Mouse (Mus musculus) thymus, postnatal 14 days (tissue): ENCODE data around the gene Top1.

Experiments used
- DNase-seq: peaks from one replicate; pipeline ENCODE4 v3.0.0; 2021

Top1 gene

DNA sequence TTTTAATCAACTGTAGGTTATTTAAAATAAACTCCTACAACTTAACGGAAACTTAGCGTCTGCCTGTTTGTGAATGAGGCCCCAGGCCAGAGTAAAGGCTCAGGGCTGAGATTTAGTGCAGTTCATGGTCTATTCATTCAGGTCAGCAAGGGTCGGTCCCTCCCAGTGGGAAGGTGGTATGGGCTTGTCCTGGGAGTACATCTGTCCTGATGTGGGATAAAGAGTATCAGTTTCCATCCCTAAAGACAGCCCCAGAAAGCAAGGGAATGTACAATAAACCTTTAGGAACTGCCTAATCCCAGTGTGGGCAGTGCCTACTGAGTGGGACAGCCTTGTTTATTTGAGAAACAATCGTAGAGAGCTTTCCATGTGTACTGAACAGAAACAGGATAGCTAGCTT lies 77.0 kb downstream of the Top1 start:
- DNase-seq: no peak

DNA sequence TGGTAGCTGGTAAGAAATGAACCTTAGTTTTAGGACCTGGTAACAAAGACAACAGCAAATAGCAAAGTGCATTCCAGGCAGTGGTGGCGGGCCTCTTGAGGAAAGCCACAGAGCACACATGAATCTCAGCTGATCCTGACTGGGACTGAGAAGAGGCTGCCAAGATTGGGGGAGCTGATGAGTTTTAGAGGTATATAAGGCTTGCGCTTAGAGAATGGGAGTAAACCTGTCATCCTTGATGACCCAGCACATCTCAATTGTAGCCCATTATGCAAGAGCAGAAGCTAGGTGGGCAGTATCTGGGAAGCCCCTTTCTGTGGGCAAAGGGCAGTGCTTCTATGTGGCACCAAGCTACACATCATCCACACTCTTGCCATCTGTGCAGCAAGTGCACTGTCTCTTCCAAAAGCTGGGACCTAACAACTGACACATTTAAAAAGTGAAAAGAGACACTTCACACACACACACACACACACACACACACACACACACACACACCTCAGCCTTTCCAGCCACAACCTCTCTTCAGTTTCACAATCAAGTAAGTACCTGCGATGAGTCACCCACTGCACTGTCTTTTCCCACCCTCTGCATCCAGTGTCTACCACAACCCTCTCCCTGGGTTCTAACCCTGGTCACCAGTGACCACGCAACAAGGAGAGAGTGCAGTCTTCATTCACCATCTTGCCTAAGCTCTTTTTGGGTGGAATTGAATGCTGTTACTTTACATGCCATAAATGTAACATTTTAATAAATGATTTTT lies 78.1 kb downstream of the Top1 start:
- no peak for DNase-seq

DNA sequence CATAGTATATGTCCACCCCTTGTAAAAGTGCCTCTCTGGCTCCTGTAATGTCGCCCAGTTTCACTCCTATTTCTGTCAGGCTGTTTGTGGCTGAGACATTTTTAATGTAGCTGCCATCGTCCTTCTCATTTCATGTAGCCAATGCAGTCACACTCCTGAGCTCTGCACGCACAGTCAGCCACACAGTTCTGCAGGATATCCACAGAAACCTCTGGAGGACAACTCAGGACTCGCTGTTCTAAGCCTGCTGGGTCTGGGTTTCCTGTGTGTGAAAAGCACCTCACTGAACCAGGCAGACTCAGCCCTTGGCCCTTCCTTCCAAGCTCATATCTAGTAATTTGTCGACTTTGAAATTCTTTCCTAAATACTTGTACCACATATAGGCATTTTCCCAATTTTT lies 78.8 kb downstream of the Top1 start:
- DNase-seq: no peak

DNA sequence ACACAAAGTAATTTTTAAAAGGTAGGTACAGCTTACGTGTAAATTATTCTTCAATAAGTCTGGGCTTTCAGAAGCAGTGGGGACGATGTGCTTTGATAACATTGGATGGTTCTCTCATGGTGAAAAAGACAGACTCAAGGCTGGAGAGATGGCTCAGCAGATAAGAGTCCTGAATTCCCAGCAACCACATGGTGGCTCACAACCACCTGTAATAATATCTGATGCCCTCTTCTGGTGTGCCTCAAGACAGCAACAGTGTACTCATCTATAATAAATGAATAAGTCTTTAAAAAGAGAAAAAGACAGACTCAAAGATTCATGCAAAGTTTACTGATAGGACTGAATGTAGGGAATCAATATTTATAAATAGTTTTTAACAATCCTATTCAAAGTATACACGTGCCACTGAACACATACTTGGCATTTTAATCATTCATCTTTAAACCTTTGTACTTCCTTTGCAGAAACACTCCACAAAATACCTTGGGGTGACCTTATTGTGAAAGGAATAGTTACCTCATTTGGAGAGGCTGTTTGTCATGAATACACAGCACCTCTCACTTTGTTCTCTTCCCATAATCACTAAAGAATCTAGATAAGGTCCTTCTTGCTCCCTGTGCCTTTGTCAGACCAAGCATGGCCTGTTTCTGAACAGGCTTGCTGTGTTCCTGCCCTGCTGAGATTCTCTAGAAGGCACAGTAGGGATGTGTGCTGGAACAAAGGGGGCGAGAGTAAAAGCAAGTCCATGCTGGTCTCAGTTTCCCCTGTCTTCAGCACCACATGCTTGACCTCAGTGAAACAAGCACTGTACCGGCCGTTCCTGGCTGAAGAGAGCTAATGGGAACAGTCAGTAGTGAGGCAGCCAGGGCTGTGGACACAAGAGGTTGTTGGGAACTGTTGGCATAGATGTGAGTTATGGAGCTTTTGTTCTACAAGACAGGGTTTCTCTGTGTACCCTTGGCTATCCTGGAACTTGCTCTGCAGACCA lies 80.5 kb downstream of the Top1 start:
- no peak for DNase-seq

DNA sequence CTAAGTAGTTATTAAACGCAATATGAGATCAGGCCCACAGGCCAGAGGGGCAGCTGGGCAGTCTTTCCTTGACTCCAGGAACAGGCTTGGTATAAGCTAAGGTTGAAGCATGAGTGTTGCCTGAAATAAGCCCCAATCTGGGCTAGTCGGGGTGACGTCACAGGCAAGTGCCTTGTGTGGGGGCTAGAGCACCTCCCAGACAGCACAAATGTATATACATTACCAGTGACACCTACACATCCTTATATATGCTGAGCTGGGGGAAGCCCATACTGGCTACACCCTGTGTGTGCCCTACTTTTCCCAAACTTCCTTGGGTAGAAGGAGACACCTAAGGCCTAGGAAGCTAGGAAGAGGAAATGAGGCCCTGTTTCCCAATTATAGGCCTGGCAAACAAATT lies 83.3 kb downstream of the Top1 start:
- no peak for DNase-seq

DNA sequence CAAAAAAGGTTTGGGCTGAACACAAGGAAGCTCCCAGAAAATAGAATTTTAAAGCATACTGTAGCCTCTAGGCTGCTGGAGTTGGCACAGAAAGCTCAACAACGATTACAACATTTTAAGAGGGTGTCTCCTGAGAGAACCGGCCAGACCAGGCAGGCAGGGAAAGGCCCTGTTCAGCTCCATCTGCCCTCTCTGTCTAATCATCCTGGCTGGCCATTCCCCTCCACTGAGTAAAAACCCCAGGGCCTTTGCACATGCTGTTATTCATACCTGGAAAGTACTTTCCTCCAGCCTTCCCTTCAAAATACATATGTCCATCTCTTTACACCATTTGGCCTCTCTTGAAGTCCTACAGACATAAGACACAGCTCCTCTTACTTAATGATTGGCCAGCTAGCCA lies 83.7 kb downstream of the Top1 start:
- no peak for DNase-seq

DNA sequence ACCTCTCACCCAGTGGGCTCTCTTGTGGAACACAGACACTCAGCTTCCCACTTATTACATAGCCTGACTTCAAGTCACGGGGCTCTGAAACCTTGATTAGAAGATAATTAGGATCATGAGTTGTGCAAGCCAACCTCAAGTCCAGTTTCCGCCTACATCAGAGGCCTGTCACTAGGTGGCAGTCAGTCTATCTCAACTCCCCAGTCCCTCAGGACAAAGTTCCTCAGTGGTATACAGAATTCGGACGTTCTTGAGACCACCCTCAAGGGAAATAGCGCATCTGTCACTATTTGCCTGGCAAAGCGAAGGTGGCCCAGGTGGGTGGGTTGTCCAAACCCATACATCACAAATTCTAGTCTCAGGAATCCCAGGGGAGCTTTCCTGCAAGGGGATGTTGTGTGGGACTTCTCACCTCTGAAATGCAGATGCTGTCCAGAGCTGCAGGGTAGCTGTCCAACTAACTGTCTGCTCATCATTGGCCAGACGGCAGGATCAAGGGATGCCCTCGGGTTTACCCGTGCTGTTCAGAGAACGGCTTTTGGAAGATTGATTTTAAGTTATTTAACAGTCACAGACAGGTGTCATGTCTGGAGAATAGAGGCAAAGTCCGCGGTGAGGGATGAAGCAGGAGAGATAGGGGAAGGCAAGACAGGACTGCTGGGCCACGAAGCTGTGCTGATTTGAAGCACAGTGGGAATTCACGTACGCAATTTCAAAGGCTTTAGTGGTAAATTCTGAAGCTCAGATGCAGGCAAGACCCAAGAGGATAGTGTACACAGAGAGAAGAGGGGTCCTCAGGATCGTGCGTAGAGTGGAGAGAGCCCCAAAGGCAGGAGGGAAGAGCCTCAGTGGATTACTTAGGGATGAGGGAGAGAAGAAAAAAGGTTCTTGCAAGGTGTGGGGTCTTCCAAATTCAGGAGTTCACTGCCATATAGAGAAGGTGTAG lies 84.4 kb downstream of the Top1 start:
- peak; percentile 43 for DNase-seq

DNA sequence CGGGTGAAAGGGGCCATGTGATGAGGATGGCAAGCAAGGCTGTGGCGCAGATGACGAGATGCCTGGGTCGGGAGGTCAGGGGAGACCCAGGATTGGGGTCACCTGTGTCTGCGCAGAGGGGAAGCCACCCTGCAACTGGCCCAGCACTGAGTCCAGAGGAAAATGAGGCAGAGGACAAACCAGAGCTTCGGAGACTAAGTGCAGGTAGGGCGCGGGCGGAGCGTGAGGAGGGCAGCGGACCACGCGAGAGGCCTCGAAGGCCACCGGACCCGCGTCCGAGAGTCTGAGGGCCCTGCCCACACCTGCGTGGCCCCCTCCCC lies 85.1 kb downstream of the Top1 start:
- no peak for DNase-seq

DNA sequence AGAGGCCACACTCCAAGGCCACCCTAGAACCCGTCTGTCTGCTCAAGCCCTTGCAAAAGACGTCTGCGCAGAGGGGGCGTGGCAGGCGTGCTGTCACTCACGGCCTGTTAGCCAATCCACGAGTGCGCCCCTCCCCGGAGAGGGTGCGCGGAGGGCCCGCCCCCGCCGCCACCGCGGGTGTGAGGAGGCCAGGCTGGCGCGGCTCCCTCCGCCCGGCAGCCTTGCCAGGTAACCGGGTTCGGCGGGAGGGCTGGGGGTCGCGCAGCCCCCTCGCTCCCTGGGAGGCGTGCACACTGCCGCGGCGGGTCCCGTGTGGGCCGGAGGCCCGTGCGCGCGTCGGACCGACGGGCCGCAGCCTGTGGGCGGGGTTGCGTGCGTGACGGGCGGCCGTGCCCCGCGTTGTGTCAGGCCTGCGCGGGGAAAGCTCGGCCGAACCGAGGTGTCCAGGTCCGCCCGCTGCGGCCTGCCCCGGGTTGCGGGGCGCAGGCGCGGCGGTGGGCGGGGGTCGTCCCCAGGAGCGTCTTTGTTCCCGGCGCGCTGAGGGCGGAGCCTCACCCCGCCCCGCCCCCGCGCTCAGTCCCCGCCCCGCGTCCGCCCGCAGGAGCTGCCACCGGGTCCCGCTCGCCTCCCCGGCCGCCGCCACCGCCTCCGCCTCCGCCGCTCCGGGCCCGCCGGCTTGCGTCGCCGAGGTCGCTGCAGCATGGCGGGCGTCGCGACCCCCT lies 85.6 kb downstream of the Top1 start, which contains the start of gene Plcg1:
Plcg1 (plus strand) TSS at position 184 of the 722 bp plus-strand sequence.
- peak; percentile 98 for DNase-seq

DNA sequence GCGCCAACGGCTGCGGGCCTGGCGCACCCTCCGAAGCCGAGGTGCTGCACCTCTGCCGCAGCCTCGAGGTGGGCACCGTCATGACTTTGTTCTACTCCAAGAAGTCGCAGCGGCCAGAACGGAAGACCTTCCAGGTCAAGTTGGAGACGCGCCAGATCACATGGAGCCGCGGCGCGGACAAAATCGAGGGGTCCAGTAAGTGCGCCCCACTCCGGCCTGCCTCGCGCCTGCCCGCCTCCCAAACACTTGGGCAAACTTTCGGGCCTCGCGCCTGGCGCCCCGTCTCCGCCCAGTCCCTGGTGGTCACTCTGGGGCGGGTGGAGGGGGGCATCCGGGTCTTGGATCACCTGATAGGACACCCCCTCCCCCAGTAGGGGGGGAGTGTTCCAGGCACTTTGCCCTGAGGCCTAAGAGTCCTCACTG lies 86.2 kb downstream of the Top1 start:
- no peak for DNase-seq

DNA sequence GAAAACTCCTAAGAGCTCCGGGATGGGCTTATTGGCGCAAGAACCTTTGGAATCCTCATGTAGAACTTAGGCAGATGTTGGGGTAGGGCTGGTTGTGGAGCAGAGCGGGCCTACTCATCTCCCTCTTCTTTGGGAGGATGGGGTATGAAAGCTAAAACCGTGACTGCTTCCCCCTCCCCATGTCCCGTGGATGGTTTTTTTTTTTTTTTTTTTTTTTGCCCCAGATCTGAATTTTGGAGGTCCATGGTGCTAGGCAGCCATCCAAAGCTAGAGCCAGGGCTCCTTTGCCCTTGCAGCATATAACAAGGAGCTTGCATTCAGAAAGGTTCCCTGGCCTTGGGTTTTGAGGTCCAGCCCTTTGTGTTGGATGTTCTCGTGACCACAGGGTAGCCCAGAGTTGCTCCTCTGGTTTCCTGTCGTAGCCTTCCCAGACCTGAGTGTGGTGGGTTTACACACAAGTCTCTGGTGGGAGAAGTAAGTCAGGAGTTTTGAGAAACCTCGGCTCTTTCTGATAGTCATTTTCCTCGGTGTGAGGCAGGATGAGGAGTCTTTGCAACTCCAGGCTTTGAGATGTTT lies 86.8 kb downstream of the Top1 start:
- DNase-seq: no peak

DNA sequence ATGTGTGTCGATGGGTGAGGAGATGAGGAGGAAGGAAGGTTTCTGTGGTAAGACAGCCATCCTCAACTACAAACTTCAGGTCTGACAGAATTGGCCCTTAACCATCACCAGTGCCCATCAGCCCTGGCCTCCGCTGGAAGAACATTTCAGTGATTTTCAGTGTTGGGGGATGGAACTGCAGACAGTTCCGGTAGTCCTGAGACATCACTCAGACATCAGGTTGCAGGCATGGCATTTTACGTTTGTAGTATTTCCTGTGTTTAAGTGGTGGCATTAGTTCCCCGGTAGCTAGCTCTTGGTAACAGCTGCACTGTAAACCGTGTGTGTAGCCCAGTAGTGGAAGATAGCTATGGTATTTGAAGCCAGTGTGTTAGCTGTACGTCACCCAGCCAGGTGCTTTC lies 87.4 kb downstream of the Top1 start:
- peak; percentile 65 for DNase-seq

DNA sequence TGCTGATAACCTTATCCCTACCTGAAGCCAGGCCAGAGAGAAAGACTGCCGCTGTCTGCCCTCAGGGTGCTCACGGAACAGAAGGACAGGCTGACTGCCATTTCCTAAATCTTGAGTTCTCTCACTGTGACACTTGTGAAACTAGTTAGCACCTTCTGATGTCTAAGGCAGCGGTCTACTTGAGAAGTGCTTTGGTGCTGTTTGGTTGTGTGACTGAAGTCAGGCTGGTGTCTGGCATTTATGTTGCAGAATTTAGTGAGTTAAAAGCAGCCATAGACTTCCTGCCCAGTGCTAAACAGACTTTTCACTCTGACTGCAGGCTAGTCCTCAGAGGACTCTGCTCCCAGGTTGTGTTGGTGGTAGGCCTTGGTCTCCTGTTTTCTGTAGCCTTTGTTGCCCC lies 88.6 kb downstream of the Top1 start:
- peak; percentile 44 for DNase-seq

DNA sequence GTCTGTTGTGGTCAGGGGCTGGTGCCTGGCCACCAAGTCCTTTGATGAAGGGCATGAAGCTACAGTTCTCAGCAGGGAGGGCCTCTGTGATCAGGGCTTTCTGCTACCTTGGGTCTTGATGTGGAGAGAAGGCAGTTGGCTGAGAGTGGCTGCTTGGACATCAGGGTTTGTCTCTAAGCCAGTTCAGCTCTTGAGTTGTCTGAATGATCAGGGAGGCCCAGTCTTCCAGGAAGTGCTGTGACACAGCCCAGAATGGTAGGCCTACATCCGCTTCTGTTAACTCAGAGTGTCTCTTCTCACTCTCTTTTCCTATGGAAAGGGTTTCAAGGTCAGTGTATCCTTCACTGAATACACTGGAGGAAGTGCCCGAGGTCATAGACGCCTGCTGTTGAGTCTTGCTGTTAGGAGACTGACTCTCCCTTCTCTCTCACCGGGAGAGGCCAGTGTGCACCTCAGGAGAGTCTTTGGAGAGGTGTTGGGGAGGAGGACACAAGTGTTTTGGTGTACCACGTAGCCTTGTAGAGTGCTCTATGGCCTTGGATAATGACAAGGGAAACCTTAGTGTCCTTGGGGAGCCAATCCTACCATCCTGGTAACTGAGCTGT lies 90.1 kb downstream of the Top1 start:
- DNase-seq: no peak

DNA sequence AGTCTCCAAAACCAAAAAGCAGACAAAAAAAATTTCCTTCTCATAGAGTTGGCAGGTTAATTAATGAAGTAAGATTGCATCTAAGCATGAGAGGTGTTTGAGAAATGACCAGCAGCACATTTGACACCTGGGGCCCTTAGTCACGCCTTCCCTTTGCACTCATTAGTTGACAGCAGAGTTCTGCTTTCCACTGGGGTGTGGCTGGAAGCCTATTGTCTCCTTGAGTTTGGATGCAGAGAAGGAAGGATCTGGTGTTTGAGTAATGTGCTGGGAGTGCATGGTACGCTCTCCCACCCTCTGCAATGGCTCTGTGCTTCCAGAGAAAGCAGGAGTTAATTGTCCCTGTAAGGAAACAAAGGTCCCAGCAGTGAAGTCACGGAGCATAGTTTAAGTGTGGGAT lies 90.8 kb downstream of the Top1 start:
- no peak for DNase-seq

DNA sequence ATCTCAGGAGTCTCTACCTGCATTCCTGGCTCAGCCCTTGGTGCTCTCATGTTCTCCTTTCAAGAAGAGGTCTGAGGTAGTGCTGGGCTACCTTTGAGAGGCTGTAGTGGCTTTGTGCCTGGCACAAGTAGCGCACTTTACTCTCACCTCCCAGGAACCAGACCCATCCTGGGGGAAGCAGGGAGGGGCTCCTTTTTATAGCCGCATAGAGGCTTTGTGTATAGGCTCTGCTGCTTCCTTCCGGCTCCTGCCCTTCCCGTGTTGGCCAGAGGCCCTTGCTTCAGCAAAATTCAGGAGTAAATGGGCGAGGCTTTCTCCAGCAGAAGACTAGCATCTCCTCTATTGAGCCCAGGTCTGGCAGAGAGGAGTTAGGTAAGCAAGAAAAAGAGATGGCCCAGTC lies 92.7 kb downstream of the Top1 start:
- no peak for DNase-seq

DNA sequence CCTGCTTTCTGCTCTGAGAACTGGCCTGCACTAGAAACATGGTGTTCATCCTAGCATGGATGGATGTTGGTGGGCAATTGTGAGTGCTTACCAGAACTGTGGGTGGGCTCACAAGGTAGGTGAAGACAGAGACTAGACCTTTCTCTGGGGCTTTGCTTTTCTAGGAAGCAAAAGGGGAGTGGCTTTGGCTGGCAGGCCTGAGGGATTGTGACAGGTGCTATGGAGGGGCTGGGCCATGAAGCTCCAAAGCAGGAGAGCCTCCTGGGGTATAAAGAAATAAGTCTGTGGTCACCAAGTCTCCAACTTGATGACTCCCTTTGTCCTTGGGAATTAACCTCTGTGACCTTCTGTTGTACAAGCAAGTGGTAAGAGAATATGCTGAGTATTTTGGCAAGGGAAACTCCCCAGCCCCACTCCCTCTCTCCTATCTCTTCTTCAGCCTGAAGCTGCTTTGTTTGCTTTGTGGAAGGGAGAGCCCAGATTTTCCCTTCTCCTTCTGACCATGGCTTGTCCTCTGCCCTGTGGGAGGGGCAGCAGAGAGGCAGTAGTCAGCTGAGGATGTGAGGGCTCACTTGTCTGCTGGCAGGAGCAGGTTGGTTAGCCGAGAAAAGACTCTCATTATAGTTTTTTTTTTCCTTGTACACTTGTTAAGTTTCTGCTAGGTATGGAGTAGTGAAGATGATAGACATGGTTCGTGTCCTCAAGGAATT lies 94.1 kb downstream of the Top1 start:
- no peak for DNase-seq

DNA sequence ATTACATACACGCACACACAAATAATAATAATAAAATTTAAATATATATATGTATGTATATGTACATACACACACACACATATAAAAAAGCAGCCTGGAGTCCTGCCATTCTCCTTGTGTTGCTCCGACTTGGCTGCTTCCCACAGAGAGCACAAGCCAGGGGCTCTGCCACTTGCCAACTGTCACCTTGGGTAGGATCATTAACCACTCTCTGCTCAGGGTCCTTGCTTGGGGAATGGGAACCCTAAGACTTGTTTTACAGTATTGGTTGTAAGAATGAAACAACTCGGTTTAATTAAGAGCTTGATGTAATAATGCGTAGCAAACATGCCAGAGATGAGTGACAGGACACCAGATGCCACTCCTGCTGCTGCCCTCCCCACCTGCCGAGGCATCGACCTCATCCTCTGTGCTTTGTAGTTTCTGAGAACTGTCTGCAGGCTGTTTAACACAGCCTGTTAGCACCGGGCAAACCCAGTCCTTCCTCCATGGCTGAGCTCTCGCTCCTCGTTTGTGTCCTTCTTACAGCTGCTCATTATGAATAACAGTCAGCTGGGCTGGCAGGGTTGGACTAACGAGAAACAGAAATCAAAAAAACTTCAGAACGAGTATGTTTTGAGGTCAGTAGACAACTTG lies 95.0 kb downstream of the Top1 start:
- DNase-seq: peak; percentile 75

DNA sequence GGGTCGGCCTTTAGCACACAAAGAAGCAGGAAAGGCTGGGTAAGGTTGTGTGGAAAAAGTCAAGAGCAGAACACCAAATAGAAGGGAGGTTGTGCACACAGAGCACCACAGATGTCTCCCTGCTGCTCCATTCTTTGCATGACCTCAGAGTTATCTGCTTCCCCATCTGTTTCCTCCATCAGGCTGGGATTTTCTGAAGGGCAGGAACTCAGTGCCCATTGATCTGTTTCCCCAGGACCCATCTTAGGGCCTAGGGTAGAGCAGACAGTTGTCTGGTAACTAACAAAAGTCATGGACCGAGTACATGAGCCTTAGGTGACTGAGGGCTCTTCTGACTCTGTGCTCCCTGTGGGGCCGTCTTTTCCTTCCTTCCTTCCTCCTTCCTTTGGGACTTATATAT lies 95.9 kb downstream of the Top1 start:
- no peak for DNase-seq

DNA sequence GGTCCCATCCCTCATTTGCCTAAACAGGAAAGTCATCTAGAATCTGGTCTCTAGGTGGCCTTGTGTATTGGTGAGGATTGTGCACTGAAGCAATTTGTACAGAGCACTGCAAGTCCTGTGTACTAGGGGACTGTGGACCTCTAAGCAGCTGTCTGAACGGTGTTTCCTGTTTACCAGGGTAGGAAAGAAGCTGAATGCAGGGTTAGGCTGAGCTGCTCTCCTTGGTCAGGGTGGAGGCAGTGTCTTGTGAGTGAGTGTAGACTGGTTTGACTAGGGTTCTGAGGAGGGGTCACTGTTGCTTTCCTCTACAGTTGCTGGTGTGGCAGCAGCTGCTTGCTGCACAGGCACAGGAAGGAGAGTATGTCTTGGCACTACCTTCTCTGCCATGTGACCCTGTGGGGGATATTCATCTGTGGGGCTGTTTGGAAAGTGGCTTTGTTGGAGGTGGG lies 96.5 kb downstream of the Top1 start:
- peak; percentile 57 for DNase-seq
